Mouse (Mus musculus) monocyte, adult 5-6 weeks (primary cell): ENCODE results near the gene Osbpl3. TPM values are rescaled to one million over a fixed set of nuclear protein-coding genes. Genes with fewer than 3 reads are reported as not detected.

Experiments used
- ATAC-seq: fragments of 153-309, 156-312 bp; replicated peaks from 2 replicates; pipeline ENCODE4 v1.8.0; 2017; ENCODE audit warnings: mild to moderate bottlenecking; ENCODE audit not compliant: low TSS enrichment, insufficient number of reproducible peaks, severe bottlenecking, poor library complexity, low FRiP score
- total RNA-seq: library from RNA; stranded (forward); fragments of 200-1000, 200-491, 200-594 nt; gene quantifications from 3 replicates; pipeline ENCODE4 v1.2.3, GENCODE M21; 2017

Gene Osbpl3
- total RNA-seq, 1 experiment from 2014 or later: 65.9 TPM

DNA sequence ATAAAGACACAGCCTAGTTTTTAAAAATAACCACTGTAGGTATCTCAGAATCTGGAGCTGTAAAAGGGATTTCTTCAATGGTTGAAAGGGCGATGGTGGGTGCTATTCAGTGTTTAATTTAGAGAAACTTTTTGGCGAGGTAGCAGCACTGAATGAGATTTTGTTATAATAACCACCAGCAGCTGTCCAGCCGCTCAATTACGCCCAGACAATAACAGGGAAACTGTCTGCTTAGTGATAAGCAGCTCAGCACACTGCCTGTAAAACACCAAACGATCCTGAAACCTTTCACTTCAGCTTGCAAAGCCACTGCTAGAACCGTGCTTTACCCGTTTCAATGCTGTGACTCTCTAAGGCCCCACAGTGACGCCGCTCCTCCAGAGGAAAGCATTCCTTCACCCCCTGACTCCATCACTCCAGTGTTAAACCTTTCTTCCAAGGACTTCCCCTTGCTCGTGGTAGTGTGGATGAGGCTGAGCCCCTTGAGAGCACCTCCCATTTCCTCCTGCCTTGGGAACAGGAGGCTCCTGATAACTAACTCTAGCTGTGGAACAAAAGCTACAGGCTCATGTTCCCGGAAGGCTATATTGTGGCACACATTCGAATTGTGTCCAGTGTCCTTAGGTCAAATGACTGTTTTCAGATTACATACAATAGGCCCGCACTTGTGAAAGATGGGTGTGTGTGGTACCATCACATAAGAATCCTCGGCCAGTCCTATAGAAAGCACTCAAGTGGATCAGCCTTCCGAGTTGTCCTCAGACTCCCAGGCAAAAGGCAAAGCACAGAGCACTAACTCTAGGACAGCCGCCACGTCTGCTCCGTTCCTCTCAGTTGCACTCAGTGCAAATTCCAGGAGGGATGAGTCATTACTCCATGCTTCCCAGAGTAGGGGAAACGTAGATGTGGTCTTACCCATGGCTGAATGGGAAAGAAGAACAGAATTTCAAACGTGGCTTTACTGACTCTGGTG, 101.0 kb downstream of the Osbpl3 start:
- ATAC-seq: no peak

DNA sequence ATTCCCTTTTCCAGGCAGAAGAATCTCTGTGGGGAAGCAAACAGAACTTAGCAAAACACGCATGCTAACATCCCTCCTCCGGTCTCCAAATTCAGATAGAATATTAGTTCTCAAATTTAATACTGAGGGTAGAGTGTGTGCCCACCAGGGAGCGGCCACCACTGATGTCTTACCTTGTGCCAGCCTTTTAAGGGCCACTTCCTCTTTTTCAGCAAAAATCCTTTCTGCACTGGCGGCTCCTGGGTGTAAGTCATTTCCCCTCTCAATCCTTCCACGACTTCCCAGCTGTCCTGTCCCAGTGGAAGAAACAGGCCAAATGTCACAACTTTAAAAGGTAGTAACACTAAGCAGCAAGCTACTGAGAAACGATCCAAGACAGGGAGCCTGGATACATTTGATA, 103.2 kb downstream of the Osbpl3 start:
- 0 out of 2 replicates have a peak, but pooled peaks have one; percentile 44 for ATAC-seq

DNA sequence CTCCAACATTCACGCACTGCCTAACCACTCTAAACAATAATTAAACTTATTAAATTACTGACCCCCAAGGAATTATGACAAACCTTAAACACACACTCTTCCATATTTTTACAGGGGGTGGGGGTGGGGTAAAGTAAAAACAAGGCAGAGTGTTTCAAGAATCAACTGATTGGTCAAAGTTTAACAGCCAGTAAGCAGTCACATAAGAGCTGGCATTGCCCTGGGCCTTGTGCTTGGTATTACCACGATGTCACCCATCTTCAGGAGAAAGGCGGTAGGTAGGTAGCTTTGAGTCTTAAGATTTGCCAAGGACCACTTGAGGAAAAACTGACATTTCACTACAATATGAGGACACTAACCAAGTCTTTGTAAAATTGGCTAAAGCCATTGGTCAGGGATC, 105.1 kb downstream of the Osbpl3 start:
- no peak for ATAC-seq

DNA sequence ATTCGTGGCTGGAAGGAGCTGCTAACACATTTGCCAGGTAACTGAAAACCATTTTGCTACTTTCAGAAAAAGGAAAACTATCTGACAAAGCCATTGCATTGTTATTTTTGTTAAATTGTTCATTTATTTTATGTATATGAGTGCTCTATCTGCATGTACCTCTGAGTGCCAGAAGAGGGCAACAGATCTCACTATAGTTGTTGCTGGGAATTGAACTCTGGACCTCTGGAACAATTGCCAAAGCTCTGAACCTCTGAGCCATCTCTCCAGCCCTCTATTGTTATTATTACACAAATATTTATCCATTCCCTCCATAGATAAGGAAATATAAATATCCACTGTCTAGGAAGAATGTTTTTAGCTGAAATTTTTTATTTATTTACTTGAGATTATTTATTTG, 107.4 kb downstream of the Osbpl3 start:
- no peak for ATAC-seq

DNA sequence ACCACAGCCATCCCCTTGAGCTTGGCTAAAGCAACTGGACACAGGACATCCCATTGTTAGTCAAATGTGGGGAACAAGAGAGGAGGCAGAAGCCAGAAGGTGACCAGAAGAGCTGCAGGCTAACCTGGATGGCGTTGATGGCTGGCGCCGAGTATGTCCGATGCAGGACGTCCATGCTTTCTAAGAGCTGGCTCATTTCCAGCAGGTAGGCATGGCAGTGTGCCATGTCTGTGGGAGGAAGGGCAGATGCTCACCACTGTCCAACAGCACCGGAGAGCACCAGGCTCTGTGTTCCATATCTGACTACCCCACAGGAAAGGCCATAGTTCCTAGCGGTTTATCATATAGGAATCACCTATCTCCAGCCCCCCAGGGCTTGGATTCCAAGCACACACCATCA, 109.8 kb downstream of the Osbpl3 start:
- ATAC-seq: no peak

DNA sequence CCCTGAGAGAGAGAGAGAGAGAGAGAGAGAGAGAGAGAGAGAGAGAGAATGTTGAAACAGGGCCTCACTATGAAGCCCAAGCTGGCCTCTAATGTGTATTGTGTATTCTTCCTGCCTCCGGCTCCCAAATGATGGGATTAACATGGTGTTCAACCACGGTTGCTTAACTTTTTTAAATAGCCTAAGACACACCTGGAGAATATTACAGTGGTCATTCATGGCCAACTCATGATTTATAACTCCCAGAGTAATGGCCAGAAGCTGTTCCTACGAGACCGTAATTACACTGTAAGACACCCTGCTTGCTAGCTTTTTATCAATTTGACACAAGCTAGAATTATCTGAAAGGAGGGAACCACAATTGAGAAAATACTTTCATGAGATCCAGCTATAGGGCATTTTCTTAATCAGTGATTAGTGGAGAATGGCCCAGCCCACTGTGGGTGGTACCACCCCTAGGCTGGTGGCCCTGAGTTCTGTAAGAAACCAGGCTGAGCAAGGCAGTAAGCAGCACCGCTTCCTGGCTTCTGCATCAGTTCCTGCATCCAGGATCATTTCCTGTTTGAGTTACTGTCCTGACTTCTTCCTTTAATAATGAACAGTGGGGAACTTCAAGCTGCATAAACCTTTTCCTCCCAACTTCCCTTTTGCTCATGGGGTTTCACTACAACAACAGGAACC, 115.6 kb downstream of the Osbpl3 start:
- no peak for ATAC-seq

DNA sequence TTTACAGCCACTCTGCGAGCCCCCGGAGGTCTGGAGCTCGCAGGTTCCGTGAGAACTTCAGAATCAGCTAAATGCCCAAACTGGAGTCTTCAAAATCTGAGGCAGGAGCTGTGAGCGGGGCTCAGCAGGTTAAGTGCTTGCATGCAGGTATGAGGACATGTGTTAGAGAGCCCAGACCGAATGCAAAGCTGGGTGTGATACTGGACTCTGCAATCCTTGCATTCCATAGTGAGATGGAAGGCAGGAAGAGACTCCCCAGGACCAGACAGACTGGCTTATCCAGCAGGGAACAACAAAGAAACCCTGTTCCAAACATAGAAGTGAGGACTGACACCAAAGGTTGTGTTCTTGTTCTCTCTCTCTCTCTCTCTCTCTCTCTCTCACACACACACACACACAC, 118.6 kb downstream of the Osbpl3 start:
- ATAC-seq: no peak

DNA sequence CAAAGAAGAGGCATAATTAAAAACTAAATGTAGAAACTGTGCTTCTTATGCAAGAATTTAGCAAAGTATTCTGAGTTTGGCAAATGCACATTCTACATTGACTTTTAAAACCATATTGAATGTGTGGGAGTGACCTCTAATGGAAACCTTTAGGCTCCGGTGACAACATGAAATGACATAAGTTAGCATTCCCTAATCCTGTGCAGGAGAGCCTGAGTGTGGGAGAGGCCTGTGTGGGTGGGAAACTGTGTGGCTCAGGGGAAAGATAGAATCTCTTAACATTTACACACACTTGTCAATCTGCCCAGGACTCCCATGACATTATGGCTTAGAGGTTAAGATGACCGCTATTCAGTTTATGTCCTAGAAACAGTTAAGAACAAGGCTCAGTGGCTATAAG, 119.6 kb downstream of the Osbpl3 start:
- no peak for ATAC-seq

DNA sequence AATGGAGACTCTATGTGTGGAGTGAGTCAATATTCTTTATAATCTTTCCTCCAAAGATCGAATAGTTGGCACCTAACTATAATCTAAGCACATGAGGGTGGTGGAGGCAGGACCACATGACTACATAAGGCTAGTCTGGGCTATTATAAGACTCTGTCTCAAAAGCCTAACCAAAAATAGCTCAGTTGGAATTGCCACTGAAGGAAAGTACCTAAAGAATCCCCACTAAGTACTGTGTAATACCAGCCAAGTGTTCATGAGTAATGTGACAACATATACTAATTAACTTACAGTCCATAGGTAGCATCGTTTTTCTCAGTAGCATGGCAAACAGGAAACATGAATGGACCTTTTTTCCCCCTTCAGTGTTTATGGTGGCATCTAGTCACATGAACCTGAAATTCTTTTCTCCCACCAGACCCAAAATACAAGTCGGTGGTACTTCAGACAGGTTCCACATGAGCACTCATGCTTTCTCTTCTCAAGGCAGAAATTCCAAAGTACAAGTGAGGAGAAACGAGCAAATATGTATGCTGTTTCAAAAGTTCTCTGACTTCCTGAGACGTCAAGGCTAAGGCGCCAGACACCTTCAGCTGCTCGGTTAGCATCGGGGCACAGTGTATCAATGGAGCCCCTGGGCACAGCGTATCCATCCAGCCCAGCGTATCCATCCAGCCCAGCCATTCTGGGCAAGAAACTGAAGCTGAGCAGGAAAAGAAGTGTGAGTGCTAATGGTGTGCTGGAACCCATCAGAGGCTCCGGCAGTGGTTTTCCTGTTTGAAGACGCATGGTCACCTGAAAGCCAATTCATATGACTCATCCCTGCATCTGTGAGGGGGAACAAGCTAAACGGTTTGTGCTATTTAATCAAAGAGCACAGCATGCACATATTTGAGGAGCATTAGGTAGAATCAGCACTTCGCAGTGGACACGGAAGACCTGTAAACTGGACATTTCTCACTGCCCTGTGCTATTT, 120.9 kb downstream of the Osbpl3 start:
- no peak for ATAC-seq

DNA sequence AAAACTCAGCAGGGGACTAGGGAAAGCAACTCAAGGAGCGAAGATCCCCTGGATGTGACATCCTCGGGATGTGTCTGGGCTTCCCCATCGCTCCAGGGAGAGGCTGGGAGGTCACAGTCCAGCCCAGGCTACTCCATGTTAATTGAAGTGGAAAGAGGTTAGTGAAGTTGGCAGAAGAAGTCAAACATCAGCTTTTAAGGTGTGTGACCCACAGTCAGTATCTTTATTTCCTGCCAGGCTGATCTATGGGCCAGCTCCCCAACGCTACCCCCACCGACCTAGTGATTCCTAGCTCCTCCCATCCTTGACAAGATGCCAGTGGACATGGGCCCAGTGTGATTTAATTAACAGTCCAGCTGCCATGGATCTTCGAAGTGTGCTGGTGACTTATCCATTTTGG, 122.7 kb downstream of the Osbpl3 start:
- no peak for ATAC-seq

DNA sequence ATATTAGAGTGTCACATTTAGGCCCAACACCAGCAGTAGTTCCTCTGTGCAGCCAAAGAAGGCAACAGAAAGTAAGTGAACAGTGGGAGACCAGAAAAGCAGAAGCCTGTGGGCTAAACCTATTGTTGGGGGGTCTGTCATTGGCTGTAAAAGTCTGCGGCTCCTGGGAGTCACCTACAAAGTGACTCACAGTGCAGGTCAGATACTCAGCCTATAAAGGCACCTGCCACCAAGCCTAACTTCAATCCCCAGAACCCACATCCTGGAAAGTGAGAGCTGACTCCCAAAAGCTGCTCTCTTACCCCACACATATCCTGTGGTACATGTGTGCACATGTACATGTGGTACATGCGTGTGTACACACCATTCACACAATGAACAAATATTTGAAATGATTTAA, 124.5 kb downstream of the Osbpl3 start:
- ATAC-seq: no peak

DNA sequence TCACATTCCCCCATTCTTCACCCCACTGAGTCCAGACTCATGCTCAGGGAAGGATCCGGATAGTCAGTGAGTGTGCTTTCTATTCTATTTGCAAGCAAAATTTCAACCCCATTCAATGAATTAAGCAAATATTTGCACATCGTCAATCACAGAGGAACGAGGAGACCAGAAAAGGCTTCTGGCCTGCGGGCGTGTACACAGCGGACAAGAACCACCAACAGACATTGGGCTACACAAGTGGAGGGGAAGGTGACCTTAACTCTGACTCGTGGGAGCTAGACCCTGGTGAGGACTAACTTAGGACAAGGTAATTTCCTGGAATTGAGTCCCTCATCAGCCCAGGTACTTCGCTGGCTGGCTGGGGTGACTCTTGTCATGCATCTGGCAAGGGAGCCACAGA, 126.6 kb downstream of the Osbpl3 start:
- ATAC-seq: no peak

DNA sequence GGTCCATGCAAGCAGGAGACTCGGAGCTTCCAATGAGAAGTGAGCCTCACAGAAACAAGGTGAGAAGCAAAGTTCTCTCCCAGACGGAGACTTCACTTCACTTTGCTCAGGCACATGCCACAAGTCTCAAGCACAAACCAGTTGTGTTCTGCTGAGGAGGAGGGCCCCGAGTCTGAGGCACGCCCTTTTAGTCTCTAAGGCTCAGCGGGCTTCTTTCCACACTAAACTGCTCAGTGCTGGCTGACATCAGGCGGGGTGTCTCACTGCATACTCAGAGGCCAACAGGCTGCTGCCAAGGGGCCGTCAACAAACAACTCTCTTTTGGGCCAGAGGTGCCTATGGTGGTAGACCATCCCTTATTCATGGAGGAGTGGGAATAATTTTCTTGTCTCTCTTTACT, 127.1 kb downstream of the Osbpl3 start:
- no peak for ATAC-seq

DNA sequence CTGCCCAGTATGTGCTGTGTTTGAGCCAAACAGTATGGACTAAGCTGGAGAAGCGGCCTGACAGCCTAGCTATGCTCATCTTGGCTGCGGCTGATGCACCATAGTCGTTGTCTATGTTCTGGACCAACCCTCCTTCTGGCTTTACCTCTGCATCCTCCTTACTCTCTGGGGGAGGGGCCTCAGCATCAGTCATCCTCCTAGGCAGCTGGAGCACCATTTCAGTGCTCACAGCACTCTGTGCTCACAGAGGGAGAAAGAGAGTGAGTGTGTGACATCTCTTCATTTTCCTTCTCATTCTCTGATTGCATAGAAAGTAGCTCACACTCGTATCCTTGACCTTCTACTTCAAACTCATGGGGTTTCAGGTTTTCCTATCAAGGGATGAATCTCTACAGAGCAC, 129.8 kb downstream of the Osbpl3 start:
- no peak for ATAC-seq

DNA sequence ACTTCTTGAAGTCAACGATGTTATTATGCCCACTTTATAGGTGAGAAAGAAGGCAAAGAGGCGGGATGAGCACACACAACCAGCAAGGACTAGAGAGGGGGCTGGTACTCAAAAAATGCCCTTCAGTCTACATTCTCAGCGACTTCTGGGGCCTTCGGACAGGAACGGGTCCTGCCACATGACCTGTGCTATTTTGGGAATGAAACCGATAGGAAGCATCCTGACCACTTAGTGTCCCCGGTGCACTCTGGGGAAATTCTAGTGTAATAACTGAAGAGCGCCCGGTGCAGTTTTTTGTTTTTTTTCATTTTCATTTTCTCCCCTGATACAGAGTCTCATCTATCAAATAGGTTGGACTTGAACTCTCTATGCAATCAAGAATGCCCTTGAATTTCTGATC, 130.5 kb downstream of the Osbpl3 start:
- ATAC-seq: no peak

DNA sequence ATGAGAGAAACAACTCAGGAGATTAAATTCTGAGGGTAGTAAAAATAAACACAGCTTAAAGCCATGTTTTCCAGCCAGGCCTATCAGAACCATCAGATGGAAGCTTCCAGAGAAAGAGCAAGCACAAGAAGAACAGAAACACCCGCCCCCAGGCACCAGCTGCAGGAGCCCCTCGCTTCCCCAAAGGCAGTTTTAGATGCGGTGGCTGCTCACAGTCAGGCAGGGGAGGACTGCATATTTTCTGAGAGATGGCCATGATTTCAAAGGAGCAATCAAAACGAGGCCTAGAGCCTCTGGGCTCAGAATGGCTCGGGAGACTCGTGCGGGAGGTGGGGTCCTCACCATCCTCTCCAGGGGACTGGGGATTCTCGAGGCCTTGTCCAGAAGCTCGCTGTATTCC, 133.4 kb downstream of the Osbpl3 start:
- ATAC-seq: no peak

DNA sequence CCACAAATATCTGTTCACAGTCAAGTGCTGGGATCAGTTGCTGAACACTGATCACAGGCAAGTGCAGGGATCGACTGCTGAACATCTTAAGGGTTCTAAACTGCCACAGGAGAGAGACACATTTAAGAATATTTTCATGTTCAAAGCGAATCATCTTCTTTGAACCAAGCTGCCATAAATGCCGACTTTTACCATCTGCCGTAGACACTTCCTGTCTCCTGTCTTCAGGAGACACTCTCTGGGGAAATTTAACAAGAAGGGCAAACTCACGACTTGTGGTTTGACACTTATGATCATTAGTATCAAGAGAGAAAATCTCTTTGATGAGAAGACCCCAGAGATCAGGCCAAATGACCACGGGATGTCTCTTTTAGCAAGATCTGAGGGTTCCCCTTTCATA, 134.3 kb downstream of the Osbpl3 start:
- ATAC-seq: no peak

DNA sequence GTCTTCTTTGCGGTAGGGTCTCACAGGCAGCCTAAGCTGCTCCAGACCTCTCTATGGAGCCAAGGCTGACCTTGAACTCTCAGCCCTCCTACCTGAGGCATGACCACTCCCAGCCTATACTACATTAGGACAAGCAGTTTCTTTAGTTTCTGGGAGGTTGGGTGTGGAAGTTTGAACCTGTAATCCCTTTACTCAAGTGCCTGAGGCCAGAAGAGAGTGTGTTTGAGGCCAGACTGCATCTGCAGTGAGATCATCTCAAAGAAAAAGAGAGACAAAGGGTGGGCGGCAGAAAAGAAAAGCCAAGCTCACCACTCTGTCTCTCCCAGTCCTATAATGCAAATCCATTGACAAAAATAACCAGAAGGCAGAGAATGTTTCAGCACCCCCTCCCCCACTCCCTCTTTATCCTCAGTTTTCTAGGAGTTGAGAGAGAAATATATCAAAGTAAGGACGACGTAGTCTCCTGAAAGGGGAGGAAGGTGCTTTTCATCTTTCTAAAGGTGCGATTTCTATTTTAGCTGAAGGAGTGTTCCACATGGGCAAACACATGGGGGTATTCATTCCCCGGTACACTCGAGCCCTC, 137.3 kb downstream of the Osbpl3 start:
- ATAC-seq: no peak

DNA sequence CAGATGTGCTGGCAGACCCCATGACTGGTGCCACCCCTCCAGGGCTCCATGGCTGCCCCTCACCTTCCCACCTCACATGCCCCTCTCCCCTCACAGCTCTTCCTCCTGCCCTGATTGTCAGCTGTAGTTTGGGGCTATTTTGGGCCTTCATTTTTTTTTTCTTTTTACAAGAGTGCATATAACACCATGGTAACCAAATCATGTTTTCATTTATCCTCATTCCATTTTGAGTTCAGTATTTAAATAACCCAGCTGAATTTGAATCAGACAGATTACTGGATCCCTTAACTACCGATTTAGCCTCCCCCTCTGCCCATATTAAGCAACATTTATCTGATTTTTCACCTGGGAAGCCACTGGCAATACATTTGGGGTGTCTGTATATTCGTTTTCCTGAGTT, 137.9 kb downstream of the Osbpl3 start:
- no peak for ATAC-seq
